Mouse (Mus musculus) adrenal gland, postnatal 4 days (tissue): ENCODE data around the gene Nnmt. TPM values are rescaled to one million over a fixed set of nuclear protein-coding genes. Genes with fewer than 3 reads are reported as not detected.

ENCODE experiments used
- DNase-seq, 2 experiments: peaks; one replicate each; pipeline ENCODE4 v3.0.0; 2021 to 2022; ENCODE audit warnings: low spot score in 2 of 2, mixed read lengths in 2 of 2
- total RNA-seq, 2 experiments: library from RNA; stranded (reverse); gene quantifications; 2 replicates each; pipeline ENCODE4 v1.2.3; 2021

Nnmt gene
- total RNA-seq, 2 experiments from 2014 or later, result 5.5 to 7.0 TPM

- DNase-seq, result no peak
These were observed 32.2 kb upstream of the Nnmt start for GRCm38 (mm10) chr9:48637161-48637560.

- no peak for DNase-seq
These were observed 30.8 kb upstream of the Nnmt start for GRCm38 (mm10) chr9:48635576-48636350.

- no peak for DNase-seq
These were observed 28.2 kb upstream of the Nnmt start for GRCm38 (mm10) chr9:48633147-48633546.

GRCm38 (mm10) chr9:48619268-48619667, 14.3 kb upstream of the Nnmt start:
- no peak for DNase-seq

GRCm38 (mm10) chr9:48618589-48618988, 13.6 kb upstream of the Nnmt start:
- DNase-seq, result peak; percentile 24 to 44

- DNase-seq, result no peak
These were observed 13.2 kb upstream of the Nnmt start for GRCm38 (mm10) chr9:48618111-48618510.

- DNase-seq, result no peak
These were observed 12.6 kb upstream of the Nnmt start for GRCm38 (mm10) chr9:48617511-48618010.

GRCm38 (mm10) chr9:48613221-48613620, 8.3 kb upstream of the Nnmt start:
- DNase-seq, result no peak

GRCm38 (mm10) chr9:48612542-48612941, 7.6 kb upstream of the Nnmt start:
- DNase-seq, result no peak

- DNase-seq, result no peak
These were observed 6.1 kb upstream of the Nnmt start for GRCm38 (mm10) chr9:48611032-48611431.

- DNase-seq, result no peak
These were observed 4.8 kb upstream of the Nnmt start for GRCm38 (mm10) chr9:48609734-48610133.

- DNase-seq, result no peak
These were observed 2.5 kb upstream of the Nnmt start for GRCm38 (mm10) chr9:48607417-48607816.

- DNase-seq, result no peak
These were observed 1.2 kb upstream of the Nnmt start for GRCm38 (mm10) chr9:48606171-48606570.

- DNase-seq, result no peak
These were observed 744 bp upstream of the Nnmt start for GRCm38 (mm10) chr9:48605697-48606096.

- no peak for DNase-seq
These were observed 727 bp downstream of the Nnmt start for GRCm38 (mm10) chr9:48604226-48604625.

- DNase-seq, result no peak
These were observed 4.1 kb downstream of the Nnmt start for GRCm38 (mm10) chr9:48600881-48601280.

- no peak for DNase-seq
These were observed 4.9 kb downstream of the Nnmt start for GRCm38 (mm10) chr9:48600066-48600465.

GRCm38 (mm10) chr9:48597494-48597893, 7.5 kb downstream of the Nnmt start:
- DNase-seq, result no peak

- DNase-seq, result no peak
These were observed 8.0 kb downstream of the Nnmt start for GRCm38 (mm10) chr9:48596924-48597323.

GRCm38 (mm10) chr9:48593915-48594314, 11.0 kb downstream of the Nnmt start:
- DNase-seq, result no peak

GRCm38 (mm10) chr9:48590606-48591005, 14.3 kb downstream of the Nnmt start:
- no peak for DNase-seq

GRCm38 (mm10) chr9:48586332-48586731, 18.6 kb downstream of the Nnmt start:
- DNase-seq, result peak in 1 of 2 experiments; percentile 17

- DNase-seq, result no peak
These were observed 24.1 kb downstream of the Nnmt start for GRCm38 (mm10) chr9:48580808-48581207.
